Mouse (Mus musculus): Measurements from ENCODE around the gene Edn3. TPM values are rescaled to one million over a fixed set of nuclear protein-coding genes. Genes with fewer than 3 reads are reported as not detected.

Edn3 gene
- polyA plus RNA-seq, 1 experiment from 2014 or later: 7.0 TPM

DNA sequence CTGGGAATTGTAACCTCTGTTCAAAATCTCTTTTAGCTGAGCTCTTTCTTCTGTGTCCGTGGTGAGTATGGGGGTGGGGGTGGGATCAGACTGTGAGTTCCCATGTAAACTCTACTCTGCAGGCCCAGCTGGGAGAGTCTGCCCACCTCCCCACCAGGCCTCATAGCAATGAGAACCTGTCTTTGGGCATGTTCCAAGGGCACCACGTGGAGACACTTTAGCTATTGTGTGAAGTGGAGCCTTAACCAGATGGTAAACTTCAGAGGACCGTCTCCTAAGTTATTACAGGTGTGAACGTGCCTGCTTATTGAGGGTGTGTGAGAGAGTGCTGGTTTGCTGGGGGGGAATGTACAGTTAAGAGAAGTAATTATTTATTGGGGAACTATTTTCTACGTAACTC lies 22.5 kb downstream of the Edn3 start:
- 62% methylated on average over 5 of the region's 5 CpGs for WGBS
- Histone ChIP-seq H3K9me3 (ENCODE audit: control insufficient read depth, low read length) (no peaks in the 10 kb centered on the region), H3K4me1 (ENCODE audit: control insufficient read depth, insufficient read depth, low read length) (no peaks in the 10 kb centered on the region), H3K27ac (ENCODE audit: low read depth, low read length) (no peak overlapping the region), H3K9ac (ENCODE audit: low read length) (no peak overlapping the region), H3K4me2 (ENCODE audit: low read depth) (no peak overlapping the region), H3K4me3 (ENCODE audit: low read depth, low read length) (no peak overlapping the region), H3K36me3 (ENCODE audit: control insufficient read depth, insufficient read depth, low read length) (no peaks in the 10 kb centered on the region), H3K27me3 (ENCODE audit: control insufficient read depth, insufficient read depth, low read length) (no peaks in the 10 kb centered on the region)
- no peak for DNase-seq (ENCODE audit: low spot score)
- no peak for ATAC-seq (ENCODE audit: insufficient read depth, low FRiP score, low TSS enrichment)

DNA sequence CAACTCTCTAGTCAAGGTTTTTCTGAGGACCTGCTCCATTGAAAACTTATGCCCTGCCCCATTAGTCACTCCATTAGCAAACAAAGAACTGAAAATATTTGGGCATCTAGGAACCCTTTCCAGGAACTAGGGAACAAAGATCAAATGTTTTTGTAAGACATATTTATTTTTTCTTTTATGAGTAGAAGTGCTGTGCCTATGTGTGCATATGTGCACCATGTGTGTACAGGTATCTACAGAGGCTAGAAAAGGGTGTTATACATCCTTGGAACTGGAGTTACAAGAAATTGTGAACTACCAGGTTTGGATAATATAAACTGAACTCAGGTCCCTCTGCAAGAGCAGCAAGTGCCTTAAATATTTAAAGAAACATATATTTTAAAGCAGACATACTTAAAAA lies 28.4 kb downstream of the Edn3 start:
- ATAC-seq (ENCODE audit: insufficient read depth, low FRiP score, low TSS enrichment) (no peak), DNase-seq (ENCODE audit: low spot score) (no peak)
- no peak overlapping the region for H3K4me3 ChIP-seq (ENCODE audit: low read depth, low read length)
- H3K27ac ChIP-seq (ENCODE audit: low read depth, low read length): no peak overlapping the region
- H3K9me3 ChIP-seq (ENCODE audit: control insufficient read depth, low read length): no peaks in the 10 kb centered on the region
- H3K9ac ChIP-seq (ENCODE audit: low read length): no peak overlapping the region
- no peaks in the 10 kb centered on the region for H3K36me3 ChIP-seq (ENCODE audit: control insufficient read depth, insufficient read depth, low read length)
- H3K4me1 ChIP-seq (ENCODE audit: control insufficient read depth, insufficient read depth, low read length): no peaks in the 10 kb centered on the region
- no peaks in the 10 kb centered on the region for H3K27me3 ChIP-seq (ENCODE audit: control insufficient read depth, insufficient read depth, low read length)
- H3K4me2 ChIP-seq (ENCODE audit: low read depth): no peak overlapping the region

DNA sequence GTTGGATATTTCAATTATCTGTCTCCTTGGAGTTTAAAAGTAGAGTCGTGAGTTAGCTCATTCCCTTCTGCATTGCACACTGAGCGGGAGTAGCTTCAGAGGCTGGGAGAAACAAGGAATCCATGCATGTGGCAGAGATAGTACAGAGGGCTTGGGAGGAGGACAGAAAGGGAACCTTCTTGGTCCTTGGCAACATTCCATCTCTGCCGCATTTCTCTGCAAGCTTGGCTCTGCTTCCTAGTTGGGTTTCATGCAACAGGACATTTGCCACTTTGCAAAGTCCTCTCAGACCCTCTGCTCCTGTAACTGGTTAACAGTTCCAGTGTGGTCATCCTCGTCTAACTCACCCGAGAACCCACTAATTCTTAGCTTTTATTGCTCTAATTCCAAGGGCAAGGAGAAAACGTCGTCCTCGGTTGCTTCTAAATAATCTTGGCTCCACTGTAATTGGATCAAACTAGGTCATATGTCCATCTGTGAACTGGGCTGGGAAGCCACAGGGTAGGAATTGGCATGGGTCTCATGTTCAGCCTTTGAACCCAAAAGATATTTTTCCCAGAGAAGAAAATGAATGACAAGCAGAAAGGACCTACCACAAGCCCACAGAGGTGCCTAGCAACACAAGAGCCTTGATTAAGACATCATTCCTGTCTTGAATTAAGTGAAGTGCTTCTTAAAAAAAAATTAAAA lies 32.2 kb downstream of the Edn3 start:
- no peak overlapping the region for H3K4me3 ChIP-seq (ENCODE audit: low read depth, low read length)
- no peaks in the 10 kb centered on the region for H3K36me3 ChIP-seq (ENCODE audit: control insufficient read depth, insufficient read depth, low read length)
- H3K9me3 ChIP-seq (ENCODE audit: control insufficient read depth, low read length): no peaks in the 10 kb centered on the region
- DNase-seq (ENCODE audit: low spot score) (no peak), ATAC-seq (ENCODE audit: insufficient read depth, low FRiP score, low TSS enrichment) (no peak)
- 77% methylated on average over 8 of the region's 8 CpGs for WGBS
- H3K4me2 ChIP-seq (ENCODE audit: low read depth): no peak overlapping the region
- H3K27ac ChIP-seq (ENCODE audit: low read depth, low read length): no peak overlapping the region
- no peaks in the 10 kb centered on the region for H3K4me1 ChIP-seq (ENCODE audit: control insufficient read depth, insufficient read depth, low read length)
- H3K27me3 ChIP-seq (ENCODE audit: control insufficient read depth, insufficient read depth, low read length): no peaks in the 10 kb centered on the region
- H3K9ac ChIP-seq (ENCODE audit: low read length): no peak overlapping the region

DNA sequence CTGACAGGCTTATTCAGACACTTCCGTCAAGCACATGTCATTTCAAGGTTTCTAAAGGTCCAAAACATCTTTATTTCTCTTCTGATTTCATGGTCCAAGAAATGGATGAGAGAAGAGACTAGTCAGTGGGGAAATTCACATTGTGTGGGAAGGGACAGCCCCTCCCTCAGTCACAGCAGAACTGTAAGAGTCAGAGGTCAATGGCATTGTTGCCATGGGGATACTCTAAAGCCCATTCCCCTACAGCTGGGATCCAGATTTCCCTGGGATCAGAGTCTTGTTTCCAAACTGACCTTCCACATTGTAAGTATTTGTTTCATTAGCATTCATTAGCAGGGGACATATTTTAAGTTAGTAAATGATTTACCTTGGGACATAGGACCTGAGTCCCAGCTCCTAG lies 32.8 kb downstream of the Edn3 start:
- no peak for DNase-seq (ENCODE audit: low spot score)
- Histone ChIP-seq H3K4me2 (ENCODE audit: low read depth) (no peak overlapping the region), H3K36me3 (ENCODE audit: control insufficient read depth, insufficient read depth, low read length) (no peaks in the 10 kb centered on the region), H3K9me3 (ENCODE audit: control insufficient read depth, low read length) (no peaks in the 10 kb centered on the region), H3K27ac (ENCODE audit: low read depth, low read length) (no peak overlapping the region), H3K4me1 (ENCODE audit: control insufficient read depth, insufficient read depth, low read length) (no peaks in the 10 kb centered on the region), H3K27me3 (ENCODE audit: control insufficient read depth, insufficient read depth, low read length) (no peaks in the 10 kb centered on the region), H3K9ac (ENCODE audit: low read length) (no peak overlapping the region), H3K4me3 (ENCODE audit: low read depth, low read length) (no peak overlapping the region)
- WGBS: 60% methylated on average over 1 of the region's 1 CpGs
- no peak for ATAC-seq (ENCODE audit: insufficient read depth, low FRiP score, low TSS enrichment)

DNA sequence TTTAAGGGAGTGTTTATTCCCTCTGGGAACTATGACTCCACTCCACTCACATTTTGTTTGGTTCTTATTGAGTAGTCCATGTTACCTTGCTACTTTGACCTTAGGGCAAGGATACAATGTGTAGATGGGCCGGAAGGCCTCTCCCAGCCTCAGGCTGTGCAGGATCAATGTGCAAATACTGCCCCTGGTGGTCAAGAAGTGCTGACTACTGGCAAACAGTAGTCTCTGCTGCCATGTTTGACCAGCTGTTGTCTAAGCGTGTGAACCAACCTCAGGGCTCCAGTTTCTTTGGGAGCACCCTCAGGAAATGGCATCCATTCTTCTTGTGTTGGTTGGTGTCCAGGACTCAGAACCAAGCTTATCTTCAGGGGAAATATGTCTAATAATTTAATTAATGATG lies 36.6 kb downstream of the Edn3 start:
- Histone ChIP-seq H3K27ac (ENCODE audit: low read depth, low read length) (no peak overlapping the region), H3K4me3 (ENCODE audit: low read depth, low read length) (no peak overlapping the region), H3K9ac (ENCODE audit: low read length) (no peak overlapping the region), H3K4me1 (ENCODE audit: control insufficient read depth, insufficient read depth, low read length) (no peaks in the 10 kb centered on the region), H3K9me3 (ENCODE audit: control insufficient read depth, low read length) (no peaks in the 10 kb centered on the region), H3K36me3 (ENCODE audit: control insufficient read depth, insufficient read depth, low read length) (no peaks in the 10 kb centered on the region), H3K27me3 (ENCODE audit: control insufficient read depth, insufficient read depth, low read length) (no peaks in the 10 kb centered on the region), H3K4me2 (ENCODE audit: low read depth) (no peak overlapping the region)
- 83% methylated on average over 2 of the region's 2 CpGs for WGBS
- ATAC-seq (ENCODE audit: insufficient read depth, low FRiP score, low TSS enrichment) (no peak), DNase-seq (ENCODE audit: low spot score) (no peak)

DNA sequence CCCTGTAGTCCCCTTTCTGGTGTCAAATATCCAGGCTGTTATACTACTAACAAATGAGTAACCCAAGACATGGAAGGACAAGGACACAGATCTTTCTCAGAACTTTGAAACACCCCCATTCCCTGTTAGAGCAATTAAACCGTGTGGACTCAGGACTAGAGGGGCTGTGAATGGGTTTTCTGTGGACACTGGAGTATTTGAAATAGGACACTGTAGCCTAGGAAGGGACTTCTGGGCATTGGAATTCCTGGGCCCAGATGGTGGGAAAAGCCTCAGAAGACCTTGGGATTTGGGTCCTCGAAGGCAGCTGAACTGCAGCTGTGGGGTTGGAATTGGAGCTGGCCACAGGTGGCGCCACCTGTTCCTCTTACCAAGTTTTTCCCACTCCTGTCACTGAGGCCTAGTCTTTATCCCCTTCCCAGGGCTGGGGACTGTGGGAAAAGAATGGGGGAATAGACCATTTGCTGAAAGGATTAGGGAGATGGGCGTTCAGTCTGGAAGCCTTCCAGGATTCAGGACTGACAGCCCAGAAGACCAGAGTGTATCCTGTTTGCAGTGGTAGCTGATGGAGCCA lies 37.2 kb downstream of the Edn3 start:
- WGBS: 75% methylated on average over 4 of the region's 4 CpGs

DNA sequence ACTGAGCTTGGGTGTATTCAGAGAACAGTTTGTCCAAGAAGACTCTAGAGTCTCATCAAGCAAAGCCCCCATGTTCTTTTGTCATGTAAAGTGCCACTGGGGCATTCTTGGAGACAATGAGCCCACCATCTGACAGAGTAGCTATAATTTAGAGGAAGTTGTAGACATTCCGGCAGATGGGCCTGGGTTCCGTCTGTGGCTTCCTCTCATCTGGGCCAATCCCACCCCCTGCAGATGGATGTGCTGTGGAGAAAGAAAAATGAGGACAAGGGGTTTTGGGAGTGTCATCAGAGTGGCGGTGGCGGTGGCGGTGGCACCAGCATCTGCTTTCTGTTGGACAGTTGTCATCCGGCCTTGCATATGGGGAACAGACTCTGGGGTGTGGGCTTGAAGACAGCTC lies 42.0 kb downstream of the Edn3 start:
- no peak overlapping the region for H3K27ac ChIP-seq (ENCODE audit: low read depth, low read length)
- H3K4me3 ChIP-seq (ENCODE audit: low read depth, low read length): no peak overlapping the region
- WGBS: 80% methylated on average over 6 of the region's 6 CpGs
- H3K9ac ChIP-seq (ENCODE audit: low read length): no peak overlapping the region
- no peak for ATAC-seq (ENCODE audit: insufficient read depth, low FRiP score, low TSS enrichment)
- no peak overlapping the region for H3K4me2 ChIP-seq (ENCODE audit: low read depth)
- H3K36me3 ChIP-seq (ENCODE audit: control insufficient read depth, insufficient read depth, low read length): no peaks in the 10 kb centered on the region
- no peak for DNase-seq (ENCODE audit: low spot score)
- H3K4me1 ChIP-seq (ENCODE audit: control insufficient read depth, insufficient read depth, low read length): no peaks in the 10 kb centered on the region
- H3K27me3 ChIP-seq (ENCODE audit: control insufficient read depth, insufficient read depth, low read length): no peaks in the 10 kb centered on the region
- no peaks in the 10 kb centered on the region for H3K9me3 ChIP-seq (ENCODE audit: control insufficient read depth, low read length)

More for the DNA sequence above, 37.2 kb downstream of the Edn3 start:
- Histone ChIP-seq H3K36me3 (ENCODE audit: control insufficient read depth, insufficient read depth, low read length) (no peaks in the 10 kb centered on the region), H3K4me1 (ENCODE audit: control insufficient read depth, insufficient read depth, low read length) (no peaks in the 10 kb centered on the region), H3K27me3 (ENCODE audit: control insufficient read depth, insufficient read depth, low read length) (no peaks in the 10 kb centered on the region), H3K27ac (ENCODE audit: low read depth, low read length) (no peak overlapping the region), H3K9me3 (ENCODE audit: control insufficient read depth, low read length) (no peaks in the 10 kb centered on the region), H3K4me2 (ENCODE audit: low read depth) (no peak overlapping the region), H3K4me3 (ENCODE audit: low read depth, low read length) (no peak overlapping the region), H3K9ac (ENCODE audit: low read length) (no peak overlapping the region)
- DNase-seq (ENCODE audit: low spot score): no peak
- no peak for ATAC-seq (ENCODE audit: insufficient read depth, low FRiP score, low TSS enrichment)

DNA sequence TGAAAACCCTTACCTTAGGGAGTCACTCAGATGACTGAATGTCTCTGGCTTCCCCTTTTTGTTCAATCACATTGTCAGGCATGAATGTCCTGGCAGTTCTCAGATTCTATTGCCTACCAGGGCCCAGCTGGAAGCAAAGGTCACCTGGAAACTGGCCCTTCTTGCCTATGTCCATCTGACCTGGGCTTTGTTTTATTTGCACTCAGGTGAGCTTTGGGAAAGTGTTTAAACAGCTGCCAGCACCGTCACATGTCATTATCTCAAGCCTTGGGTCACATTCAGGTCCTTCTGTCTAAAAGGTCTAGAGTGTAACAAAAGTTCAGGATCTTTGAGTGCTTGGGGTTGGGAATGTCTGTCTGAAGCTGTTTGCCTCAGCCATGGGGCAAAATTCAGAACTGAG lies 43.2 kb downstream of the Edn3 start:
- Histone ChIP-seq H3K36me3 (ENCODE audit: control insufficient read depth, insufficient read depth, low read length) (no peaks in the 10 kb centered on the region), H3K4me3 (ENCODE audit: low read depth, low read length) (no peak overlapping the region), H3K4me2 (ENCODE audit: low read depth) (no peak overlapping the region), H3K4me1 (ENCODE audit: control insufficient read depth, insufficient read depth, low read length) (no peaks in the 10 kb centered on the region), H3K9ac (ENCODE audit: low read length) (no peak overlapping the region), H3K9me3 (ENCODE audit: control insufficient read depth, low read length) (no peaks in the 10 kb centered on the region), H3K27me3 (ENCODE audit: control insufficient read depth, insufficient read depth, low read length) (no peaks in the 10 kb centered on the region), H3K27ac (ENCODE audit: low read depth, low read length) (no peak overlapping the region)
- 84% methylated on average over 1 of the region's 1 CpGs for WGBS
- no peak for ATAC-seq (ENCODE audit: insufficient read depth, low FRiP score, low TSS enrichment)
- DNase-seq (ENCODE audit: low spot score): no peak

DNA sequence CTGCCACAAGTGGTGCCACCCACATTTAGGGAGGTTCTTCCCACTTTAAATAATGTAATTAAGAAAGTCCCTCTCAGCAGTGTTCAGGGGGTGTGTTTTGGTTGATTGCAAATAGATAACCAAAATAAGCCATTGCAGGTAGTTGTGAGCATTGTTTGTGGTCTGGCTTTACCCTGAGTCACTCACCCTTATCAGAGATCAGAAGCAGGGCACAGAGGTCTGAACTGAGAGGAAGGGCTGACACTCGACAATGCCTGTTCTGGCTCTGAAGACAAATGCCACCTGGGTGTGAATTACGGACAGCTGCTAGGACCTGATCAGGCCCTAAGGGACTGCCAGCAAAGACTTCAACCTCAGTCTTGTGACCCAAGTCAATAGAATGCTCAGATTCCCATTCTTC lies 47.5 kb downstream of the Edn3 start:
- 56% methylated on average over 2 of the region's 2 CpGs for WGBS
- no peak for DNase-seq (ENCODE audit: low spot score)
- no peak overlapping the region for H3K9ac ChIP-seq (ENCODE audit: low read length)

More for the DNA sequence above, 47.5 kb downstream of the Edn3 start:
- H3K27ac ChIP-seq (ENCODE audit: low read depth, low read length): no peak overlapping the region
- H3K4me2 ChIP-seq (ENCODE audit: low read depth): no peak overlapping the region
- no peak for ATAC-seq (ENCODE audit: insufficient read depth, low FRiP score, low TSS enrichment)
- no peaks in the 10 kb centered on the region for H3K36me3 ChIP-seq (ENCODE audit: control insufficient read depth, insufficient read depth, low read length)
- no peaks in the 10 kb centered on the region for H3K4me1 ChIP-seq (ENCODE audit: control insufficient read depth, insufficient read depth, low read length)
- H3K27me3 ChIP-seq (ENCODE audit: control insufficient read depth, insufficient read depth, low read length): no peaks in the 10 kb centered on the region
- H3K4me3 ChIP-seq (ENCODE audit: low read depth, low read length): no peak overlapping the region
- no peaks in the 10 kb centered on the region for H3K9me3 ChIP-seq (ENCODE audit: control insufficient read depth, low read length)
